Mouse (Mus musculus) MEL-GATA-1-ER (cell line): ENCODE results near the gene Nif3l1.

Experiments used
- DNase-seq: peaks from one replicate; pipeline ENCODE4 v3.0.0-alpha.2; 2012; ENCODE audit warnings: low read depth; ENCODE audit errors: extremely low read depth

Gene Nif3l1

GRCm38 (mm10) chr1:58454316-58454715 is 9.4 kb downstream of the Nif3l1 start:
- DNase-seq: no peak

- no peak for DNase-seq
Observed at GRCm38 (mm10) chr1:58458175-58458574, 13.2 kb downstream of the Nif3l1 start.

DNA sequence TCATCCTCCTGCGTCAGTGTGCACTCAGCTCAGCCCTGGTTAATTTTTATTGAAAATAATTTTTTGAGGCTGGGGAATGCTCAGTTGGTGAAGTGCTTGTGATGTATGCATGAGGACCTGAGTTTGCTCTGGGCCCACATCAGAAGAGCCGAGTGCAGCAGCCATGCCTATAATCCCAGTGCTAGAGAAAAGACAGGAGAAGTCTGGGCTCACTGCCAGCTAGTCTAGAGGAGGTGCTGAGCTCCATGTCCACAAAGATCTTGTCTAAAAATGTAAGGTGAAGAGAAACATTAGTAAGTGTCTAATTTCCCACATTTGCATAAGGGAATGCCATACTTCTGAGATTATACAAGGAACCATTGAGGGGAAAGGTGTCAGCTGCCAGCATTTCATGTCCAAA is 13.9 kb downstream of the Nif3l1 start:
- DNase-seq: no peak

- no peak for DNase-seq
Observed at GRCm38 (mm10) chr1:58460566-58460965, 15.6 kb downstream of the Nif3l1 start.

DNA sequence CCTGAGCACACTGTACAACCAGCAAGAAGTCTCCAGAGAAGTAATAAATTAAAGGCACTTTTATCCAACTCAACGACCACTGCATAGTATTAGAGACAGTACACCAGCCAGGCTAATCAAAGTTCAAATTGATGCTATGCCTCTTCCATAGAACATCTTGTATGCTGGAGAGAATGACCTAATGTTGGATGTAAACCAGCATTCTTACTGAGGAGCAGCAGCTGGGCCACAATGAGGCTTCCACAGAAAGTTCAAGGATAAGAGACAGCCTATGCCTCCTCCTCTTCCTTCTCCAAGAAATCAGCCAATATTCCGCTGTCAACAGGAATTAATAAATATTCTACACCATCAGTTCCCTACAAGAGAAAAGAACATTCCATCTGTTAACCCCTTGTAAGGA is 19.0 kb downstream of the Nif3l1 start:
- DNase-seq: no peak

DNA sequence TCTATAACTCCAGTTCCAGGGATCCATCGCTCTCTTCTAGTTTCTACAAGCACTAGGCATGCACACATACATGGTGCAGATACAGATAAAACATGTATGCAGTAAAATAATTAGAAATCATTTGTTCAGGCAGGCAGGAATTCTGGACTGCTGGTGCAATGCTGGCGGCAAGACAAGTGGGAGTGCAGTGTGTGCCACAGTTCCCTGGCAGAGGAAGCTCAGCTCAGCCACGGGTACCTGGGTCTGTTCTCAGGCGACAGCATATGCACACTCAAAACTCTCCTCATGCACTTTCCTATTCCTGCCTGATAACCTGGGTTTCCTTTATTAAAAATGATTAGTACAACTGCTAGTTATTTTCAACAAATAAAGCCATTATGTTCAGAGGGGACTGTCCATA is 20.1 kb downstream of the Nif3l1 start:
- DNase-seq: no peak

DNA sequence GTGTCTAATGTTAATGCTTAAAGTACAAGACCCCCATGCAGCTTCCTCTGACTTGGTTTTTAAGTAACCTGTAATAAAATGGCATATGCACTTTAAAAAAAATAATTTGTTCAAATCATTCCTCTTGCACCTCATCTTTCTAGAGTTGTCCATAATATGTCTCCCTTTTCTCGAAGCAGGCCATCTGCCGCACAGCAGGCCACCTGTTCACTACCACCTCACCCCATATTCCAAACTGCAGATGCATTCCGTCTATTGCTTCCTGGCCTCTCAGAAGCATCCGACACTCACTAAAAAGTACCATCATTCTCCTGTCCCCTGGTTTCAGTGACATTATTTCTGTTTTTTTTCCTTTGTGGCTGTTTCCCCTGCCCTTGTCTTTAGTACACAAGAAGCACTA is 20.6 kb downstream of the Nif3l1 start:
- no peak for DNase-seq

DNA sequence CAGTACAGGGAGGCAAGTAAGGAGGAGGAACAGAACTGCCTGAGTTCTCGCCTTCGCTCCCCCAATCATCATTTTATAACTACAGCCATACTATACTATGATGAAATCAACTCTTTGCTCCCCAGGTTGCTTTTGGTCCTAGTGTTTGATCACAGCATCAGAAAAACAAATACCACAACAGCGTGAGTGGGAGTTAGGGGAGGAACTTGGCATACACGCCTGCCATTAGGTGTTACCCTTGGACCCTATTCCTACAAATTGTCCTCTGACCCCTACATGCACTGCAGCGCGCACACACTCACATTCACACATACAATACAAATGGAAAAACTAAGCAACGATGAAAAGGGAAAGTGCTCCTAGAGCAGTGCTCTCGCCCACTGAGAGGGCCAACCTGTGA is 30.7 kb downstream of the Nif3l1 start:
- no peak for DNase-seq

GRCm38 (mm10) chr1:58482647-58483046 is 37.7 kb downstream of the Nif3l1 start:
- no peak for DNase-seq

- no peak for DNase-seq
Observed at GRCm38 (mm10) chr1:58495603-58496002, 50.7 kb downstream of the Nif3l1 start.

- no peak for DNase-seq
Observed at GRCm38 (mm10) chr1:58497678-58498077, 52.7 kb downstream of the Nif3l1 start.

GRCm38 (mm10) chr1:58498758-58499157 is 53.8 kb downstream of the Nif3l1 start:
- DNase-seq: no peak

DNA sequence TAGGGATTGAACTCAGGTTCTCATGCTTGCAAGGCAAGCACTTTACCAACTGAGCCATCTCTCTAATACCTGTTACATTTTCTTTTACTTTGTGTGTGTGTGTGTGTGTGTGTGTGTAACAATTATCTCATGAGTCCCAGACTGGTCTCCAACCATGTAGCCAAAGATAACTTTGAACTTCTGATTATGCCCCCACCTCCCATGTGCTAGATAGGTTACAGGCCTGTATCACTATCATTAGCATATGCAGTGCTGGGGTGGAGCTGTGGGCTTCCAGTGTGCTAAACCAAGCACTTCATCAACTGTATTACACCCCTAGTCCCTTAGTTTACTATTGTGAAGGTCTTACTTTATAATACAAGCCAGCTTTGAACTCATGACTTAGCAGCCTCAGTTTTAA is 58.2 kb downstream of the Nif3l1 start:
- peak; percentile 53 for DNase-seq

- peak; percentile 51 for DNase-seq
Observed at GRCm38 (mm10) chr1:58503793-58504370, 58.9 kb downstream of the Nif3l1 start.

DNA sequence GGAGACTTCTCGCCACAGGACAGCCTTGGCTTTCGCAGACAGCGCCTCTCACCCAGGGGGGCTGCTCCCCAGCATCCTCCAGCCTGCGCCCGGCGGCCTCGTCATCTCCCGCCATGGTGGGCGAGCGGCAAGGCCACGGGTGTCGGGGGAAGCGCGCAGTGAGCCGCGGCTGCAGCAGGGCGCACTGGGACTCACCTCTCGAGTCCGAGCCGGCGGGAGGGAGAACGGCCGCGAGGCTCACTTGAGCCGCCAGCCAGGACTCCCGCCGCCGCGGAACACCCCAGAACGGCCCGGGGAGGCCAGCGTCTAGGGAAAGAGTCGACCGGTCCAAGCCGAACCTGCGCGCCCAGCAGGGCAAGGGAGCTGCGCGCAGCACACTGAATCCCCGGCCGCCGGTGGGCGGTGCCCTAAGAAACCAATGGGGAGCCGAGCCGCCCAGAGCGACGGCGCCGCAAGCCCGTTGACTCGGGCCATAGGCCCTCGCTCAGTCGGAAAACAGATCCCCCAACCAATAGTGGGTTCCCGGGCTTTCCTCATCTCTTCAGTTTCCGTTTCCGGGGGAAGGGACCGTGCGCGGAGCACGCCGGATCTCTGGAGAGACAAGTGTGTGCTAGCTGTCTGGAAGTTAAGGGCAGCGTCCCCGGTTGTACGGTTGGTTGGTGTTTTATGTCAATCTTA is 59.8 kb downstream of the Nif3l1 start, which contains the start of gene Orc2:
Orc2 (minus strand) TSS at position 533 of the 678 bp plus-strand sequence.
- DNase-seq: peak; percentile 97

- DNase-seq: no peak
Observed at GRCm38 (mm10) chr1:58507249-58507648, 62.3 kb downstream of the Nif3l1 start.
